Mouse (Mus musculus) forebrain, embryonic 14.5 days (tissue): Measurements from ENCODE around the gene Art1. TPM values are rescaled to one million over a fixed set of nuclear protein-coding genes. Genes with fewer than 3 reads are reported as not detected.
A peak's percentile ranks its signal among the peaks of the same experiment; 100 is the strongest.

Source experiments
- ATAC-seq: fragments of 200-750 bp; cut with Nextera tagmentation; 2 replicates; pipeline ENCODE4 v1.8.0; 2017; ENCODE audit warnings: mild to moderate bottlenecking, moderate library complexity
- DNase-seq: peaks from one replicate; pipeline ENCODE4 v3.0.0-alpha.2; 2015; ENCODE audit warnings: low spot score
- H3K27ac ChIP-seq: fragments of 300-500 bp; sonication (generic); 2 replicates; pipeline ENCODE4 v1.5.1; 2014; ENCODE audit warnings: low read depth, mild to moderate bottlenecking, control low read depth, low read length, moderate library complexity
- H3K27me3 ChIP-seq: fragments of 300-500 bp; sonication (generic); replicated peaks from 2 replicates; pipeline ENCODE4 v1.6.1; 2014; ENCODE audit warnings: low read length, control low read depth, mixed read lengths; ENCODE audit not compliant: control insufficient read depth, insufficient read depth
- H3K36me3 ChIP-seq: fragments of 300-500 bp; sonication (generic); 2 replicates; pipeline ENCODE4 v1.6.1; 2014; ENCODE audit warnings: low read length, control low read depth; ENCODE audit not compliant: control insufficient read depth, insufficient read depth
- H3K4me1 ChIP-seq: fragments of 300-500 bp; sonication (generic); 2 replicates; pipeline ENCODE4 v1.6.1; 2014; ENCODE audit warnings: antibody characterized with exemption, low read length, control low read depth; ENCODE audit not compliant: control insufficient read depth, insufficient read depth
- H3K4me2 ChIP-seq: fragments of 300-500 bp; sonication (generic); 2 replicates; pipeline ENCODE4 v1.6.1; 2014; ENCODE audit warnings: mild to moderate bottlenecking, control low read depth, low read length
- H3K4me3 ChIP-seq: fragments of 300-500 bp; sonication (generic); 2 replicates; pipeline ENCODE4 v1.5.1; 2014; ENCODE audit warnings: low read depth, low read length, control low read depth
- H3K9ac ChIP-seq: fragments of 300-500 bp; sonication (generic); 2 replicates; pipeline ENCODE4 v1.6.1; 2014; ENCODE audit warnings: mild to moderate bottlenecking, low read length, control low read depth, moderate library complexity
- H3K9me3 ChIP-seq: fragments of 300-500 bp; sonication (generic); replicated peaks from 2 replicates; pipeline ENCODE4 v1.6.1; 2016; ENCODE audit warnings: low read length, control low read depth, mixed read lengths; ENCODE audit not compliant: control insufficient read depth
- WGBS: fragments of 180-500 bp; shearing (Covaris S2); extraction: QIAGEN DNeasy Blood & Tissue Kit; methylation state at CpG from one replicate; pipeline ENCODE4 v1.1.7; 2014; 5-methylcytosine and 5-hydroxymethylcytosine counted together
- polyA plus RNA-seq: library from polyadenylated mRNA; unstranded; fragments of >200 nt; fragmentation: Nextera tagmentation; extraction: Ambion mirVana; gene quantifications from 2 replicates; pipeline ENCODE4 v1.2.1, GENCODE M21; 2014

Art1 gene
- polyA plus RNA-seq = 0.30 and 0.56 TPM in 2 replicates

- 52% methylated on average over 5 of the region's 5 CpGs for WGBS
- H3K4me1 ChIP-seq = peaks cover 7% of the 10 kb centered on the region; the same call in 1 of the 2 replicates
- no peak within 1 kb of the TSS for H3K27ac ChIP-seq
- no peak within 1 kb of the TSS for H3K4me3 ChIP-seq
- H3K27me3 ChIP-seq = no peaks in the 10 kb centered on the region
- H3K4me2 ChIP-seq = no peak within 1 kb of the TSS
- H3K9ac ChIP-seq = no peak within 1 kb of the TSS
- ATAC-seq (no peak), DNase-seq (no peak)
- no peaks in the 10 kb centered on the region for H3K36me3 ChIP-seq
- H3K9me3 ChIP-seq = no peaks in the 10 kb centered on the region
Observed at GRCm38 (mm10) chr7:102101487-102101886, at the start of gene Art1. Art1 (plus strand) TSS chr7:102101743.

- Histone ChIP-seq H3K9ac (no peak overlapping the region), H3K36me3 (peaks cover 24% of the 10 kb centered on the region), H3K4me3 (no peak overlapping the region), H3K27me3 (no peaks in the 10 kb centered on the region), H3K27ac (no peak overlapping the region), H3K4me2 (no peak overlapping the region), H3K9me3 (no peaks in the 10 kb centered on the region), H3K4me1 (peaks cover 14% of the 10 kb centered on the region)
- ATAC-seq (no peak), DNase-seq (no peak)
- WGBS = 89% methylated on average over 3 of the region's 3 CpGs
Observed at GRCm38 (mm10) chr7:102061353-102061752, 40.2 kb upstream of the Art1 start.

GRCm38 (mm10) chr7:102062203-102062602 lies 39.3 kb upstream of the Art1 start:
- Histone ChIP-seq H3K36me3 (peaks cover 20% of the 10 kb centered on the region), H3K9me3 (no peaks in the 10 kb centered on the region), H3K27me3 (no peaks in the 10 kb centered on the region), H3K9ac (no peak overlapping the region), H3K4me1 (peaks cover 17% of the 10 kb centered on the region), H3K4me2 (no peak overlapping the region), H3K4me3 (no peak overlapping the region), H3K27ac (no peak overlapping the region)
- DNase-seq (no peak), ATAC-seq (no peak)
- WGBS = 84% methylated on average over 1 of the region's 1 CpGs

GRCm38 (mm10) chr7:102063891-102064290 lies 37.7 kb upstream of the Art1 start:
- H3K36me3 ChIP-seq = peaks cover 12% of the 10 kb centered on the region; the same call in 1 of the 2 replicates
- DNase-seq (no peak), ATAC-seq (no peak)
- WGBS = 91% methylated on average over 9 of the region's 9 CpGs
- H3K9ac ChIP-seq = peak overlapping the region; percentile 74
- peak overlapping the region; percentile 68 for H3K4me3 ChIP-seq
- H3K9me3 ChIP-seq = no peaks in the 10 kb centered on the region
- H3K27ac ChIP-seq = no peak overlapping the region
- H3K27me3 ChIP-seq = no peaks in the 10 kb centered on the region
- peaks cover 17% of the 10 kb centered on the region for H3K4me1 ChIP-seq
- peak overlapping the region; percentile 79 for H3K4me2 ChIP-seq

GRCm38 (mm10) chr7:102064655-102065045 lies 36.9 kb upstream of the Art1 start:
- Histone ChIP-seq H3K27me3 (no peaks in the 10 kb centered on the region), H3K4me1 (peaks cover 17% of the 10 kb centered on the region), H3K4me3 (peak overlapping the region; percentile 68), H3K36me3 (0 out of 2 replicates have a peak, but pooled peaks cover 6% of the 10 kb centered on the region), H3K4me2 (peak overlapping the region; percentile 79), H3K9me3 (no peaks in the 10 kb centered on the region), H3K27ac (peak overlapping the region; percentile 73), H3K9ac (peak overlapping the region; percentile 74)
- ATAC-seq = peak; percentile 19
- 0% methylated on average over 9 of the region's 9 CpGs for WGBS
- DNase-seq = peak; percentile 17

- no peaks in the 10 kb centered on the region for H3K27me3 ChIP-seq
- H3K27ac ChIP-seq = peak within 1 kb of the TSS; percentile 73
- ATAC-seq (peak; percentile 100), DNase-seq (peak; percentile 97)
- H3K4me1 ChIP-seq = peaks cover 17% of the 10 kb centered on the region
- under 1% methylated on average over 56 of the region's 56 CpGs for WGBS
- peak within 1 kb of the TSS; percentile 68 for H3K4me3 ChIP-seq
- no peaks in the 10 kb centered on the region for H3K9me3 ChIP-seq
- peak within 1 kb of the TSS; percentile 74 for H3K9ac ChIP-seq
- 0 out of 2 replicates have a peak, but pooled peaks cover 3% of the 10 kb centered on the region for H3K36me3 ChIP-seq
- H3K4me2 ChIP-seq = peak within 1 kb of the TSS; percentile 79
Observed at GRCm38 (mm10) chr7:102065046-102065891, 36.3 kb upstream of the Art1 start, which contains the start of the genes Rnf121, Xndc1 and Xntrpc. Rnf121 (minus strand) TSS chr7:102065469. Xndc1 (plus strand) TSS chr7:102065511. Xntrpc (plus strand) TSS chr7:102065713.

GRCm38 (mm10) chr7:102066363-102066762 lies 35.2 kb upstream of the Art1 start:
- Histone ChIP-seq H3K27ac (no peak overlapping the region), H3K9ac (peak overlapping the region; percentile 74)

GRCm38 (mm10) chr7:102076714-102077296 lies 24.7 kb upstream of the Art1 start:
- no peaks in the 10 kb centered on the region for H3K27me3 ChIP-seq
- no peaks in the 10 kb centered on the region for H3K4me1 ChIP-seq
- no peaks in the 10 kb centered on the region for H3K9me3 ChIP-seq
- no peak overlapping the region for H3K9ac ChIP-seq
- H3K4me2 ChIP-seq = no peak overlapping the region
- H3K36me3 ChIP-seq = peaks cover 85% of the 10 kb centered on the region
- no peak overlapping the region for H3K4me3 ChIP-seq
- ATAC-seq = no peak
- H3K27ac ChIP-seq = no peak overlapping the region
- WGBS = 80% methylated on average over 7 of the region's 7 CpGs
- peak; percentile 27 for DNase-seq

More at GRCm38 (mm10) chr7:102066363-102066762, 35.2 kb upstream of the Art1 start:
- Histone ChIP-seq H3K4me1 (peaks cover 17% of the 10 kb centered on the region), H3K27me3 (no peaks in the 10 kb centered on the region), H3K36me3 (peaks cover 7% of the 10 kb centered on the region), H3K4me2 (peak overlapping the region; percentile 79), H3K4me3 (peak overlapping the region; percentile 68), H3K9me3 (no peaks in the 10 kb centered on the region)
- WGBS = 78% methylated on average over 6 of the region's 6 CpGs
- ATAC-seq (no peak), DNase-seq (no peak)
